Mouse (Mus musculus) lung, postnatal 0 days (tissue): ENCODE data around the gene Slc4a3. TPM values are rescaled to one million over a fixed set of nuclear protein-coding genes. Genes with fewer than 3 reads are reported as not detected.

ENCODE experiments used
- ATAC-seq: fragments of 200-750 bp; cut with Nextera tagmentation; 2 replicates; pipeline ENCODE4 v1.8.0; 2017; ENCODE audit warnings: moderate library complexity
- DNase-seq: peaks from one replicate; pipeline ENCODE4 v3.0.0-alpha.2; 2016; ENCODE audit warnings: low spot score
- H3K27ac ChIP-seq: fragments of 300-500 bp; sonication (generic); 2 replicates; pipeline ENCODE4 v1.5.1; 2014; ENCODE audit warnings: antibody characterized with exemption, mild to moderate bottlenecking, low read length, mixed read lengths
- H3K27me3 ChIP-seq: fragments of 300-500 bp; sonication (generic); replicated peaks from 2 replicates; pipeline ENCODE4 v1.6.1; 2014; ENCODE audit warnings: low read length, mixed read lengths; ENCODE audit not compliant: insufficient read depth
- H3K36me3 ChIP-seq: fragments of 300-500 bp; sonication (generic); 2 replicates; pipeline ENCODE4 v1.6.1; 2014; ENCODE audit warnings: low read length, mixed read lengths; ENCODE audit not compliant: insufficient read depth
- H3K4me1 ChIP-seq: fragments of 300-500 bp; sonication (generic); 2 replicates; pipeline ENCODE4 v1.6.1; 2014; ENCODE audit warnings: antibody characterized with exemption, low read depth, low read length, mixed read lengths; ENCODE audit not compliant: insufficient read depth
- H3K4me2 ChIP-seq: fragments of 300-500 bp; sonication (generic); replicated peaks from 2 replicates; pipeline ENCODE4 v1.6.1; 2014; ENCODE audit warnings: low read depth, mild to moderate bottlenecking, low read length, moderate library complexity, mixed read lengths
- H3K4me3 ChIP-seq: fragments of 300-500 bp; sonication (generic); 2 replicates; pipeline ENCODE4 v1.5.1; 2014; ENCODE audit warnings: low read depth, low read length
- H3K9ac ChIP-seq: fragments of 300-500 bp; sonication (generic); replicated peaks from 2 replicates; pipeline ENCODE4 v1.6.1; 2014; ENCODE audit warnings: low read depth, mild to moderate bottlenecking
- H3K9me3 ChIP-seq: fragments of 300-500 bp; sonication (generic); 2 replicates; pipeline ENCODE4 v1.6.1; 2016; ENCODE audit warnings: low read length, mixed read lengths
- CTCF ChIP-seq: IDR thresholded peaks from 2 replicates; pipeline ENCODE4 v1.5.1; 2016; ENCODE audit warnings: antibody characterized with exemption, mild to moderate bottlenecking
- EP300 ChIP-seq: IDR thresholded peaks from 2 replicates; pipeline ENCODE4 v1.6.1; 2016; ENCODE audit warnings: antibody characterized with exemption, mild to moderate bottlenecking, control low read depth
- WGBS: fragments of 180-500 bp; shearing (Covaris S2); extraction: QIAGEN DNeasy Blood & Tissue Kit; methylation state at CpG from one replicate; pipeline ENCODE4 v1.1.7; 2014; 5-methylcytosine and 5-hydroxymethylcytosine counted together
- polyA plus RNA-seq: library from polyadenylated mRNA; unstranded; fragments of >200 nt; fragmentation: Nextera tagmentation; extraction: Ambion mirVana; gene quantifications from 2 replicates; pipeline ENCODE4 v1.2.1, GENCODE M21; 2015

Gene Slc4a3
- polyA plus RNA-seq, 1 experiment from 2014 or later = 8.0 TPM

DNA sequence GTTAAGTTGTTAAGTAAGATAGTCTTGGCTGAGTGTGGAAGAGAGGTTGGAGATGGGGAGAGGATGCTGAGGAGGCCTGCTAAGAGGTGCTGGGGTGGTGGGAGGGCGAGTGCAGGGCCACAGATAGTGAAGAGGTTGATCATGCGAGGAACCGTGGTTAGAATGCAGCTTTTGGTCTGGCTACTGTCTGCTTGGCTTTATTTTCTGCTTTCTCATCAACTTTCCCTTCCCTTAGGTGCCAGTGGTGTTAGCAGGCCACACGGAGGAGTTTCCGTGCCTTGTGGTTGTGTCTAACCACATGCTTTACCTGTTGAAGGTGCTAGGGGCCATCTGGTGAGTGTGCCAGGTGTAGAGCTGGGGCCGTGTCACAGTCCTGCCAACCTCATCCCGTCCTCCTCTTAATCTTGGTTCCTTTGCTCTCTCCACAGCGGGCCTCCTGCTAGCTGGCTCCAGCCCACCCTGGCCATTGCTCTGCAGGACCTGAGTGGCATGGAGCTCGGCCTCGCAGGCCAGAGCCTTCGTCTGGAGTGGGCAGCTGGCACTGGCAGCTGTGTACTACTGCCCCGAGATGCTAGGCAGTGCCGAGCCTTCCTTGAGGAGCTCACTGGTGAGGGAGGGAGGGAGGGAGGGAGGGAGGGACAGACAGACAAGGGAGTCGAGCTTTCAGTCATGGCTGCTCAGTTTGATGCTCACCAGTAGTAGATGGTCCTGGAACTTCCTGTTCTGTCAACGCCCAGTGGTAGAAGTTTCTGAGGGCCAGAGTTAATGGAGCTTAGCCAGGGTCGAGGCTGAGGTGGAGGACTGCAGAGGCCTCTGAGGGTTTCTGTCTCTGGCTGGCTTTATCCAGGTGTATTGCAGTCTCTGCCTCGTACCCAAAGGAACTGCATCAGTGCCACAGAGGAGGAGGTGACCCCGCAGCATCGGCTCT, 12.5 kb upstream of the Slc4a3 start:
- Histone ChIP-seq H3K4me1 (no peaks in the 10 kb centered on the region), H3K9me3 (no peaks in the 10 kb centered on the region), H3K27ac (no peak overlapping the region), H3K4me3 (no peak overlapping the region), H3K9ac (no peak overlapping the region), H3K27me3 (no peaks in the 10 kb centered on the region), H3K4me2 (no peak overlapping the region), H3K36me3 (peaks cover 19% of the 10 kb centered on the region; the same call in 1 of the 2 replicates)
- no peak for DNase-seq
- WGBS = 85% methylated on average over 19 of the region's 19 CpGs
- ATAC-seq = no peak
- no peak for TF ChIP-seq EP300

DNA sequence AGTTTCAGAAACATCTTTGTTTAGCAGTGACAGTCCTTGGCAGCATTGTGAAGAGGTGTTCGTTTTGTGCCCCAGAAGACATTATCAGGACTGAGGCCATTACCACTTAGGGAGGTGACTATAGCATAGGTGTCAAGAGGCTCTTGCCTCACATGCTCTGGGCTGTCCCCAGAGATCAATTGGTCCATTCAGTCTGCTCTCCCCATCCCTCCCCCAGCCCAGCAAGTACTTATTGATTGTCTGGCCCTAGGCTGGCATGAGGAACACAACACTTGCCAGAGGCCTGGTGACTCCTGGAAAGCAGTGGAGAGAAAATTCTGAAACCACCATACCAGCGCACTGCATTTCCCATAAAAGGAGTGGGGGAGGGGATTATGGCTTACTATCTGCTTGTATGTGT, 8.5 kb upstream of the Slc4a3 start:
- TF ChIP-seq EP300 (no peak), CTCF (no peak)
- DNase-seq (no peak), ATAC-seq (no peak)
- H3K9ac ChIP-seq = no peak overlapping the region
- H3K27me3 ChIP-seq = no peaks in the 10 kb centered on the region
- 60% methylated on average over 2 of the region's 2 CpGs for WGBS
- H3K9me3 ChIP-seq = no peaks in the 10 kb centered on the region
- peaks cover 16% of the 10 kb centered on the region; the same call in 1 of the 2 replicates for H3K36me3 ChIP-seq
- H3K4me3 ChIP-seq = no peak overlapping the region
- no peak overlapping the region for H3K27ac ChIP-seq
- no peaks in the 10 kb centered on the region for H3K4me1 ChIP-seq
- H3K4me2 ChIP-seq = no peak overlapping the region

DNA sequence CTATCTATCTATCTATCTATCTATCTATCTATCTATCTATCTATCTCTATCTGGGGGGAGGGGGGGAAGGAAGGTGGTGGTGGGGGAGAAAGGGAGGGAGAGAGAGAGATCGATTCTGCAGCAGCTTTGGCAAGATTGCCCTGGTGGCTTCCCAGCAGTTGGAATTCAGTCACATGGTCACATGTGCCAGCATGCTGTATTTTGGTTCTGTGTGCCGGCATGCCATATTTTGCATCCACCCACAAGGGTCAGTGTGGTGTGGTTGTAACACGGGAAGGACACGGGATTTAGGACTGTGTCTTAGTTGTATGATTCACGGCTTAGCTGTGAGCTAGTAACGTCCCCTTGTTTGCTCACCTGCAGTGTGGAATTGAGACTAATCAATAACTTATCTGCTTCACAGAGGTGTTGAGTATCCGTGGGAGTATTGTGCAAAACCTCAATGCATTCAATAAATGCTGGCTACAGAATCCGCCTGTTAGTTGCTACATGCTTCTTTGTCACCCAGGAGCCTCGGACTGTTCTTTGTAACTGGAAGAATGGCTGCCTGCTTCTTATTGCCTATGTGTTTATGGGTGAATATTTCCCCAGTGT, 7.4 kb upstream of the Slc4a3 start:
- Histone ChIP-seq H3K4me2 (no peak overlapping the region), H3K9me3 (no peaks in the 10 kb centered on the region), H3K4me3 (no peak overlapping the region), H3K9ac (no peak overlapping the region), H3K4me1 (no peaks in the 10 kb centered on the region), H3K27me3 (no peaks in the 10 kb centered on the region), H3K27ac (no peak overlapping the region), H3K36me3 (0 out of 2 replicates have a peak, but pooled peaks cover 9% of the 10 kb centered on the region)
- DNase-seq (no peak), ATAC-seq (no peak)
- WGBS = 79% methylated on average over 9 of the region's 9 CpGs
- TF ChIP-seq CTCF = no peak
- no peak for TF ChIP-seq EP300

DNA sequence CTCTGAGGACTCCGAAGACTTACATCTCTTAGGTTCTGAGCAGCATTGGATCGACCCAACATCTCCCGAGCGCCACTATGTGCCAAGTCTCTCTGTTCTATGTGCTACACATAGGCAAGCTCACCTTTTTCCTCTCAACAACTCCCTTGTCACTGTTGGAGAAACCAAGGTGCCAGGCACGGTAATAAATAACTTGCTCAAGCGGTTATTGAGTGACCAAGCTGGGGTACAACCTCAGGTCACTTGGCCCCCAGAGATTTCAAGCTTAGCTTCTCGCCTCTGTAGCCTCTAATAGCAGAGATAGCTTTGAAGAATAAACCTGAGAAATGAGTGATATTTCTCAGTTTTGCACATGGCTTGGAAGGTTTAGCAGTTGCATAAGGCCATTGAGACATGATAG, 4.6 kb upstream of the Slc4a3 start:
- no peak overlapping the region for H3K4me2 ChIP-seq
- 91% methylated on average over 7 of the region's 7 CpGs for WGBS
- H3K36me3 ChIP-seq = no peaks in the 10 kb centered on the region
- no peak for TF ChIP-seq EP300
- TF ChIP-seq CTCF = no peak
- H3K27ac ChIP-seq = no peak overlapping the region
- peaks cover under 1% of the 10 kb centered on the region; the same call in 1 of the 2 replicates for H3K4me1 ChIP-seq
- DNase-seq = no peak
- H3K9me3 ChIP-seq = no peaks in the 10 kb centered on the region
- H3K4me3 ChIP-seq = no peak overlapping the region
- H3K27me3 ChIP-seq = no peaks in the 10 kb centered on the region
- no peak for ATAC-seq
- H3K9ac ChIP-seq = no peak overlapping the region

DNA sequence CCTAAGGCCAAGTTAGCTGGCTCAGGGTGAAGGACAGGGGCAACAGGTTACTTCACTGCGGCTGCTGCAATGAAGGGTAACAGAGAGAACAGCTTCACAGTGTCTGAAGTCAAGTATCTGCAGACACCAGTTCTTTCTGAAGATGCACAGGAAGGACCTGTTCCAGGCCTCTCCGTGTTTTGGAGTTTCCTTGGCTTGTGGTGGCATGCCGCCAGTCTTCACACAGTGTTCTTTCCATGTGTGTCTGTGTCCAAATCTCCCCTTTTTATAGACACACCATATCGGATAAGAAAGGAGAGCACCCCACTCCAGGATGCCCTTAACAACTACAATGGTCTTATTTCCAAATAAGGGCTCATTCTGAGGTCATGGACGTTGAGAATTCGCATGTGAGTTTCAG, 1.7 kb upstream of the Slc4a3 start:
- Histone ChIP-seq H3K4me1 (peaks cover 3% of the 10 kb centered on the region; the same call in 1 of the 2 replicates), H3K9me3 (no peaks in the 10 kb centered on the region), H3K4me2 (no peak overlapping the region), H3K27ac (no peak overlapping the region), H3K9ac (no peak overlapping the region), H3K4me3 (no peak overlapping the region), H3K36me3 (no peaks in the 10 kb centered on the region), H3K27me3 (no peaks in the 10 kb centered on the region)
- no peak for ATAC-seq
- TF ChIP-seq EP300 (no peak), CTCF (no peak)
- DNase-seq = no peak
- 77% methylated on average over 6 of the region's 6 CpGs for WGBS

DNA sequence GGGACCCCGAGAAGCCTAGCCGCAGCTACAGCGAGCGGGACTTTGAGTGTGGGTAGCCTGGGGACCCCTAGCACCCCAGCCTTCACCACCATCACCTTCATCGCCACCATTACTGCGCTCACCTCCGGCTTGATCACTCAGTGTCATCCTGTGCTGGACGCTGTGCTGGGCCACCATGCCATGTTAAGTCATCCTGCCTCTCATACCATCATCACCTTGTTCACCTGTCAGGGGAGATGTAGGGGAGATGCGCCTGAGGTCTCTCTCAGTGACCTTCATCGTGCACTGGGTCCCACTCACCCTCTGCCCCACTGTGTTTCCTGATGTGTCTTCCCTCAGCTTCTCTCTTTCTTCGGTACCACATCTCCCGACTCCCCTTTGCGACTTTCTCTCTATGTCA, 1.3 kb downstream of the Slc4a3 start:
- ATAC-seq = no peak

More for the DNA sequence above, 1.3 kb downstream of the Slc4a3 start:
- no peak for TF ChIP-seq EP300
- no peak for TF ChIP-seq CTCF
- Histone ChIP-seq H3K9ac (no peak overlapping the region), H3K9me3 (no peaks in the 10 kb centered on the region), H3K4me1 (peaks cover 3% of the 10 kb centered on the region; the same call in 1 of the 2 replicates), H3K36me3 (no peaks in the 10 kb centered on the region), H3K4me3 (no peak overlapping the region), H3K27ac (no peak overlapping the region), H3K4me2 (no peak overlapping the region), H3K27me3 (no peaks in the 10 kb centered on the region)
- no peak for DNase-seq
- WGBS = 91% methylated on average over 13 of the region's 13 CpGs
